Mouse (Mus musculus): ENCODE measurements around the gene F930015N05Rik. TPM values are rescaled to one million over a fixed set of nuclear protein-coding genes. Genes with fewer than 3 reads are reported as not detected.

F930015N05Rik gene
- polyA plus RNA-seq, 1 experiment: not detected

- Histone ChIP-seq H3K27ac (ENCODE audit: insufficient read depth, low read depth, low read length) (no peak overlapping the region), H3K4me3 (ENCODE audit: insufficient read depth, low read length) (peak overlapping the region; percentile 35), H3K4me1 (ENCODE audit: control insufficient read depth, insufficient read depth, low read length) (no peaks in the 10 kb centered on the region)
- TF ChIP-seq POLR2A (IDR thresholded peaks at IDR 0.05; ENCODE audit: borderline replicate concordance, low read depth, low read length) (no peak), CTCF (IDR thresholded peaks at IDR 0.05; ENCODE audit: low read depth, low read length) (no peak)
These were observed 40.0 kb downstream of the F930015N05Rik start for GRCm38 (mm10) chr11:64396331-64396881.

GRCm38 (mm10) chr11:64386333-64386732 is 50.1 kb downstream of the F930015N05Rik start:
- Histone ChIP-seq H3K4me3 (ENCODE audit: insufficient read depth, low read length) (no peak overlapping the region), H3K27ac (ENCODE audit: insufficient read depth, low read depth, low read length) (no peak overlapping the region), H3K4me1 (ENCODE audit: control insufficient read depth, insufficient read depth, low read length) (no peaks in the 10 kb centered on the region)
- TF ChIP-seq POLR2A (IDR thresholded peaks at IDR 0.05; ENCODE audit: borderline replicate concordance, low read depth, low read length): no peak
- no peak for TF ChIP-seq CTCF (IDR thresholded peaks at IDR 0.05; ENCODE audit: low read depth, low read length)

Other genes starting within 250 kb of the F930015N05Rik start
- gene Hs3st3a1, start 1.3 kb downstream of the F930015N05Rik start, polyA plus RNA-seq (2012; ENCODE audit: insufficient read depth, insufficient read length, missing spikeins): not detected in 2 replicates